Mouse (Mus musculus): ENCODE measurements around the gene Rapgef2.

Gene Rapgef2

GRCm38 (mm10) chr3:79161834-79162401 lies 124.4 kb downstream of the Rapgef2 start:
- DNase-seq (ENCODE audit: low spot score), result no peak

- no peak for DNase-seq (ENCODE audit: low spot score)
These were observed 125.1 kb downstream of the Rapgef2 start for GRCm38 (mm10) chr3:79161093-79161723.

- DNase-seq (ENCODE audit: low spot score), result no peak
These were observed 128.1 kb downstream of the Rapgef2 start for GRCm38 (mm10) chr3:79158254-79158653.

- DNase-seq (ENCODE audit: low spot score), result no peak
These were observed 133.3 kb downstream of the Rapgef2 start for GRCm38 (mm10) chr3:79153039-79153487.

- DNase-seq (ENCODE audit: low spot score), result no peak
These were observed 140.8 kb downstream of the Rapgef2 start for GRCm38 (mm10) chr3:79145407-79146055.

GRCm38 (mm10) chr3:79144672-79145406 lies 141.5 kb downstream of the Rapgef2 start:
- no peak for DNase-seq (ENCODE audit: low spot score)

- no peak for DNase-seq (ENCODE audit: low spot score)
These were observed 142.2 kb downstream of the Rapgef2 start for GRCm38 (mm10) chr3:79144085-79144484.

- no peak for DNase-seq (ENCODE audit: low spot score)
These were observed 147.1 kb downstream of the Rapgef2 start for GRCm38 (mm10) chr3:79139245-79139644.

- no peak for DNase-seq (ENCODE audit: low spot score)
These were observed 147.7 kb downstream of the Rapgef2 start for GRCm38 (mm10) chr3:79138601-79139000.

GRCm38 (mm10) chr3:79130991-79131390 lies 155.3 kb downstream of the Rapgef2 start:
- no peak for DNase-seq (ENCODE audit: low spot score)

- DNase-seq (ENCODE audit: low spot score), result no peak
These were observed 157.2 kb downstream of the Rapgef2 start for GRCm38 (mm10) chr3:79129044-79129600.

- no peak for DNase-seq (ENCODE audit: low spot score)
These were observed 158.5 kb downstream of the Rapgef2 start for GRCm38 (mm10) chr3:79127797-79128196.

GRCm38 (mm10) chr3:79126857-79127256 lies 159.5 kb downstream of the Rapgef2 start:
- DNase-seq (ENCODE audit: low spot score), result no peak

GRCm38 (mm10) chr3:79121391-79121790 lies 164.9 kb downstream of the Rapgef2 start:
- no peak for DNase-seq (ENCODE audit: low spot score)

- DNase-seq (ENCODE audit: low spot score), result no peak
These were observed 166.3 kb downstream of the Rapgef2 start for GRCm38 (mm10) chr3:79119983-79120382.

GRCm38 (mm10) chr3:79110153-79110552 lies 176.2 kb downstream of the Rapgef2 start:
- DNase-seq (ENCODE audit: low spot score), result peak; percentile 28

- DNase-seq (ENCODE audit: low spot score), result no peak
These were observed 178.1 kb downstream of the Rapgef2 start for GRCm38 (mm10) chr3:79108246-79108645.

GRCm38 (mm10) chr3:79106360-79106759 lies 180.0 kb downstream of the Rapgef2 start:
- no peak for DNase-seq (ENCODE audit: low spot score)

GRCm38 (mm10) chr3:79103604-79104003 lies 182.7 kb downstream of the Rapgef2 start:
- DNase-seq (ENCODE audit: low spot score), result no peak

- no peak for DNase-seq (ENCODE audit: low spot score)
These were observed 184.6 kb downstream of the Rapgef2 start for GRCm38 (mm10) chr3:79101737-79102136.

GRCm38 (mm10) chr3:79100831-79101230 lies 185.5 kb downstream of the Rapgef2 start:
- no peak for DNase-seq (ENCODE audit: low spot score)

- no peak for DNase-seq (ENCODE audit: low spot score)
These were observed 197.2 kb downstream of the Rapgef2 start for GRCm38 (mm10) chr3:79089091-79089490.

Data from c-Kit-positive CD71-positive TER-119-positive erythroid progenitor cells, embryonic 14.5 days (primary cell).